Mouse (Mus musculus) macrophage (primary cell): ENCODE results near the gene Gdf15. TPM values are rescaled to one million over a fixed set of nuclear protein-coding genes. Genes with fewer than 3 reads are reported as not detected.

ENCODE experiments used
- H3K27ac ChIP-seq: fragments of 350-480 bp; formaldehyde crosslinking; 2 replicates; pipeline ENCODE4 v1.9.0; 2021
- H3K36me3 ChIP-seq: fragments of 350-480 bp; formaldehyde crosslinking; 2 replicates; pipeline ENCODE4 v1.9.0; 2021; ENCODE audit errors: inconsistent target
- H3K4me3 ChIP-seq: fragments of 350-480 bp; formaldehyde crosslinking; 2 replicates; pipeline ENCODE4 v1.9.0; 2021; ENCODE audit errors: inconsistent target
- H3K79me2 ChIP-seq: fragments of 350-480 bp; formaldehyde crosslinking; 2 replicates; pipeline ENCODE4 v1.9.0; 2021; ENCODE audit errors: inconsistent target
- WGBS: methylation state at CpG from one replicate; pipeline ENCODE4 v1.1.7; 2026; ENCODE audit warnings: inconsistent platforms; ENCODE audit not compliant: missing documents; 5-methylcytosine and 5-hydroxymethylcytosine counted together
- polyA plus RNA-seq: library from polyadenylated mRNA; stranded (reverse); fragments of 250-400 nt; gene quantifications from 3 replicates; pipeline ENCODE4 v1.2.4, GENCODE M21; 2018; ENCODE audit warnings: inconsistent platforms

The Gdf15 gene
- polyA plus RNA-seq, 1 experiment from 2014 or later = 24.3 TPM

- no peak overlapping the region for H3K4me3 ChIP-seq
- peaks cover 11% of the 10 kb centered on the region; the same call in 1 of the 2 replicates for H3K79me2 ChIP-seq
- peaks cover 10% of the 10 kb centered on the region; the same call in 1 of the 2 replicates for H3K36me3 ChIP-seq
- 62% methylated on average over 3 of the region's 3 CpGs for WGBS
- peak overlapping the region; percentile 98 for H3K27ac ChIP-seq
Measured at GRCm38 (mm10) chr8:70648921-70649320, 16.7 kb upstream of the Gdf15 start.

DNA sequence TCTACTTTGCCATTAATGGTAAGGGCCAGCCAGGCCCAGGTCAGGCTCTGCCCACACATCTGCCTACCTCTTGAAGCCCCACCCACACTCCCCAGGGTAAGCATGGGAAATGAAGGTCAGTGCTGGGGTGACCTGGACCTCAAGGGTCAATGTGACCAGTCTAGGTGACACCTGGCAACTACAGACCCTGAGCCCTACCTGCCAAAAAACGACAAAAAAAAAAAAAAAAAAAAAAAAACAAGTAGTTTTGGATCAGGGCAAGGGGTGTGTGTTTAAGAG lies 15.8 kb upstream of the Gdf15 start:
- H3K79me2 ChIP-seq = peaks cover 11% of the 10 kb centered on the region; the same call in 1 of the 2 replicates
- H3K36me3 ChIP-seq = peaks cover 10% of the 10 kb centered on the region; the same call in 1 of the 2 replicates
- WGBS = 80% methylated on average over 1 of the region's 1 CpGs

GRCm38 (mm10) chr8:70647343-70648163 lies 15.3 kb upstream of the Gdf15 start:
- Histone ChIP-seq H3K79me2 (peaks cover 7% of the 10 kb centered on the region; the same call in 1 of the 2 replicates), H3K27ac (peak overlapping the region; percentile 98), H3K4me3 (no peak overlapping the region), H3K36me3 (peaks cover 9% of the 10 kb centered on the region; the same call in 1 of the 2 replicates)
- WGBS = 84% methylated on average over 8 of the region's 8 CpGs

More for the DNA sequence above, 15.8 kb upstream of the Gdf15 start:
- H3K4me3 ChIP-seq = no peak overlapping the region
- H3K27ac ChIP-seq = peak overlapping the region; percentile 98

GRCm38 (mm10) chr8:70646775-70647174 lies 14.5 kb upstream of the Gdf15 start:
- Histone ChIP-seq H3K27ac (peak overlapping the region; percentile 98), H3K4me3 (no peak overlapping the region), H3K36me3 (peaks cover 2% of the 10 kb centered on the region; the same call in 1 of the 2 replicates), H3K79me2 (peaks cover 4% of the 10 kb centered on the region; the same call in 1 of the 2 replicates)

GRCm38 (mm10) chr8:70646369-70646768 lies 14.1 kb upstream of the Gdf15 start:
- Histone ChIP-seq H3K4me3 (no peak overlapping the region), H3K36me3 (no peaks in the 10 kb centered on the region; the same call in 1 of the 2 replicates), H3K79me2 (peaks cover 4% of the 10 kb centered on the region; the same call in 1 of the 2 replicates), H3K27ac (peak overlapping the region; percentile 98)
- WGBS = 85% methylated on average over 4 of the region's 6 CpGs

DNA sequence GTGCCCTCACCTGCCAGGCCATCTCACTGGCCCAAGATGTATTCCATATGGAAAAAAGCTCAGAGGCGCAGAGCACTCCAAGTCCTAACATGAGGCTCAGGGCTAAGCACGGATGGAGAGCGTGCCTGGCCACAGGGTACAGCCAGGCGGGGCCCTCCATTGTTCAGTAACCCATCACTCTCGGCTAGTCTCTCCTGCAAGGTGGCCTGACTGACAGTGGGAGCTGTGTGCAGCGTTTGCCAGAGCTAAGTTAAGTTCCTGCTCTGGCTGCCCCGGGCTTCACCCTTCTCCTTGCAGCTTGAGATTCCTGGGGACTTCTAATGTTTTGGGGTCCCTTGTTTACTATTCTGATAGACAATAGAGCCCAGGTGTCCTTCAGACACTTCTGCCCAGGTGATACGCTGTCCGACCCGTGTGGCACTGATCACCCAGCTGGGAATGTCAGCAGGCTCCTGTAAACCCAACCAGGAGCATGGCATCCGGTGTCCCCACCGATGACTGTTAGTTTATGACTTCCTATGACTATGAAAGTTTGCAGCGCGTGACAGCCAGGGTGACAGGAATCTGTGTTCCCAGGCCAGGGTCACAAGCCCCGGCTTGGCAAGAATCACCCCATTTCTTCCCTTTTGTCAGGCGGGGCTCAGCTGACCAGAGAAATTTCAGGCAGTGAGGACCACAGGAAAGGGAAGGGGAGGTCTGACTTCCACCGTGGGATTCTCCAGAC lies 13.4 kb upstream of the Gdf15 start:
- 24% methylated on average over 17 of the region's 17 CpGs for WGBS
- Histone ChIP-seq H3K36me3 (no peaks in the 10 kb centered on the region; the same call in 1 of the 2 replicates), H3K27ac (peak overlapping the region; percentile 98), H3K4me3 (no peak overlapping the region), H3K79me2 (peaks cover 4% of the 10 kb centered on the region; the same call in 1 of the 2 replicates)

- H3K36me3 ChIP-seq = no peaks in the 10 kb centered on the region
- H3K4me3 ChIP-seq = no peak overlapping the region
- WGBS = 94% methylated on average over 2 of the region's 2 CpGs
- H3K27ac ChIP-seq = peak overlapping the region; percentile 98
- no peaks in the 10 kb centered on the region; the same call in 1 of the 2 replicates for H3K79me2 ChIP-seq
Measured at GRCm38 (mm10) chr8:70644065-70644464, 11.8 kb upstream of the Gdf15 start.

DNA sequence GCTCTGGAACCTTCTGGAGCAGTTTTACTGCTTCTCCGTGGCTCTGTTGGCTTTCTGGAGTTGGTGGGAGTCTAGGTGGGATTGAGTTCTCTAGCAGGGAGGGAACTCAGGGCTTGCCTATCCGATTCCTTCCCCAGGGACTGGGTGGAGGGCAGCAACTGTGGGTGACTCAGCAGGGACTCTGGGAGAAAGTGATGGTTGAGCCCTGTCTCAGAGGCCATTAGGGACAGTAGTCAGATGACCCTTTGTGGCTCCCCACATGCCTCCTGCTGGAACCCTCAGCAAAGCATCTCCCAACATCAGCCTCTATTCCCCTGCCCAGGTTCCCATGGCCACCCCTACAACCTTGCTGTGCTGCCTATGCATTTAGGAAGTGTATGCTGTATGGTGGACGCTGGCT lies 10.8 kb upstream of the Gdf15 start:
- Histone ChIP-seq H3K27ac (peak overlapping the region; percentile 31; the same call in 1 of the 2 replicates), H3K4me3 (no peak overlapping the region), H3K36me3 (no peaks in the 10 kb centered on the region), H3K79me2 (no peaks in the 10 kb centered on the region; the same call in 1 of the 2 replicates)
- 91% methylated on average over 3 of the region's 3 CpGs for WGBS

DNA sequence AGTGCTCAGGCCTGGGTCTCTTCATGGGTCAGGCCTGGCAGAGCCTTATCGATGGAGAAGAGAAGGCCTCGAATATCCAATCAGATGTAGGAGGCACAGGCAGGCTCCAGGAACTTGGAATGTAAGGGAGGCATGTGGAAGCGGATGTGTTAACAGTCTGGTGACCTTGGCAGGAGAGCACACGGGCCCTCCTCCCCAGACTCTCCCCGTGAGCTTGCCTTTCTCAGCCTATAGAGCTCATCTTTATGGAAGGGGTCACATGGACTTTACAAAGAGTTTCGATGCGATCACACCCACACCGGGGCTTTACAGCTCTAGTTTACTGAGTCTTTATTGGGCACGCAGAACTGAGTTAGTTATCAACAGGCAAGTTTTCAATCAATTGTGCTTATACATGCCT lies 6.5 kb upstream of the Gdf15 start:
- 94% methylated on average over 9 of the region's 9 CpGs for WGBS

DNA sequence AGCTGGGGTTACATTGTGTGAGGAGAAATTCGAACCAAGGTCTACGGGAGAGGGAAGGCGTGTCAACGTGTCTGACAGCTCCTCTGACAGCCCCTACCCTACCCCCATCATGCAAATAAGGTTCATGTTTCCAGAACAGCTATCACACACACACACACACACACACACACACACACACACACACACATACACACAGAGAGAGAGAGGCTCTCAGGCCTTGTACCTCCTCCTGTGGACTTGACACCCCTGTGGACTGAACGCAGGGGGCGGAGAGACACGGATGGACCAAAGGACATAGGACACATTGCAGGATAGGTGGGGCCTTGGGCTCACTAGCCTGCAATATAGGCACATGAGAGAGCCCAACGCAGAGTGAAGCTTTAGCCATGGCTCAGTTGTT lies 4.6 kb upstream of the Gdf15 start:
- H3K4me3 ChIP-seq = no peak overlapping the region
- peak overlapping the region; percentile 97; the same call in 1 of the 2 replicates for H3K27ac ChIP-seq
- WGBS = 83% methylated on average over 8 of the region's 8 CpGs
- H3K79me2 ChIP-seq = no peaks in the 10 kb centered on the region
- no peaks in the 10 kb centered on the region for H3K36me3 ChIP-seq

More for the DNA sequence above, 6.5 kb upstream of the Gdf15 start:
- H3K36me3 ChIP-seq = no peaks in the 10 kb centered on the region
- no peak overlapping the region for H3K4me3 ChIP-seq
- no peak overlapping the region for H3K27ac ChIP-seq
- H3K79me2 ChIP-seq = no peaks in the 10 kb centered on the region

GRCm38 (mm10) chr8:70635527-70635926 lies 3.3 kb upstream of the Gdf15 start:
- 7% methylated on average over 6 of the region's 6 CpGs for whole genome bisulfite sequencing
- H3K36me3 ChIP-seq = no peaks in the 10 kb centered on the region
- H3K27ac ChIP-seq = peak overlapping the region; percentile 97
- peaks cover 7% of the 10 kb centered on the region for H3K79me2 ChIP-seq
- no peak overlapping the region for H3K4me3 ChIP-seq

GRCm38 (mm10) chr8:70634066-70634465 lies 1.8 kb upstream of the Gdf15 start:
- H3K79me2 ChIP-seq = peaks cover 13% of the 10 kb centered on the region
- no peak overlapping the region for H3K4me3 ChIP-seq
- WGBS = 26% methylated on average over 6 of the region's 6 CpGs
- H3K27ac ChIP-seq = peak overlapping the region; percentile 97
- H3K36me3 ChIP-seq = no peaks in the 10 kb centered on the region

- WGBS = 10% methylated on average over 13 of the region's 24 CpGs
Measured at GRCm38 (mm10) chr8:70631436-70631835, 820 bp downstream of the Gdf15 start.

GRCm38 (mm10) chr8:70630532-70631381 lies 1.5 kb downstream of the Gdf15 start:
- 17% methylated on average over 22 of the region's 22 CpGs for WGBS
- Histone ChIP-seq H3K27ac (peak overlapping the region; percentile 97), H3K36me3 (no peaks in the 10 kb centered on the region)

More at GRCm38 (mm10) chr8:70631436-70631835, 820 bp downstream of the Gdf15 start:
- no peaks in the 10 kb centered on the region for H3K36me3 ChIP-seq
- H3K27ac ChIP-seq = peak overlapping the region; percentile 97
- H3K4me3 ChIP-seq = peak overlapping the region; percentile 98
- peaks cover 13% of the 10 kb centered on the region for H3K79me2 ChIP-seq

More at GRCm38 (mm10) chr8:70630532-70631381, 1.5 kb downstream of the Gdf15 start:
- Histone ChIP-seq H3K79me2 (peaks cover 13% of the 10 kb centered on the region), H3K4me3 (peak overlapping the region; percentile 98)
